Mouse (Mus musculus): ENCODE data around the gene Serac1.

DNA sequence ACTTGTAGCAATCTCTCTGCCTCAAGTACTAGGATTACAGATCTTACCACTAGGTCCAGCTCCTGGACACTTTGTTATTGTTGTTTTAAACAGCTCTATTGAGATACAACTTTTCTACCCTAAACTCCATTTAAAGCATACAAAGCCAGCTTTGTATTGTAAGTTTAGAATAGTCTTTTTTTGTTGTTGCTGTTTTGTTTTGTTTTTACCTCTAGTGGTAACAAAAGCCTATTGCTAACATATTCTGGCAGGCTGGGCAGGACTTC lies 81.4 kb downstream of the Serac1 start:
- no peak for TF ChIP-seq ZNF384 (IDR thresholded peaks at IDR 0.05; ENCODE audit: low read depth, low read length)
- TF ChIP-seq MAFK (IDR thresholded peaks at IDR 0.05; ENCODE audit: insufficient read depth, low read depth, low read length), result no peak
- TF ChIP-seq CHD2 (IDR thresholded peaks at IDR 0.05; ENCODE audit: low read depth, low read length), result no peak
- no peak for TF ChIP-seq HCFC1 (IDR thresholded peaks at IDR 0.05; ENCODE audit: borderline replicate concordance, insufficient read depth, low read length)
- TF ChIP-seq ZC3H11A (IDR thresholded peaks at IDR 0.05; ENCODE audit: borderline replicate concordance, low read depth, low read length), result no peak
